Comparison of ENCODE assay signal across 11 mouse cellular contexts in genomic region chr3:22089825-22090224, GRCm38 (mm10). TPM values are rescaled to one million over a fixed set of nuclear protein-coding genes. Genes with fewer than 3 reads are reported as not detected.
DNase-seq lines count a peak whose midpoint lies in the region; ATAC-seq and TF ChIP-seq lines count a peak whose summit lies in the region.
"Had no signal": no experiment of that assay in that cellular context is flagged by ENCODE, and none has a peak within 500 bp of the region (broad histone marks: within the 10 kb centered on the region; RNA-seq: fewer than 3 reads in every experiment).

No protein-coding gene starts in this region.

- peak overlapping the region; percentile 38; the same call in 1 of the 2 replicates for H3K27ac ChIP-seq in heart, embryonic 15.5 days
- 0 out of 2 replicates have a peak overlapping the region, but pooled peaks have one; percentile 47 for H3K27ac ChIP-seq in lung, postnatal 0 days (ENCODE audit: low read length)
- H3K27ac ChIP-seq in stomach, postnatal 0 days (replicated peaks), result peak overlapping the region; percentile 69
- H3K27ac ChIP-seq: liver, embryonic 14.5 days had no signal

- peaks cover 38% of the 10 kb centered on the region for H3K4me1 ChIP-seq in heart, embryonic 15.5 days (replicated peaks)
- H3K4me1 ChIP-seq in lung, postnatal 0 days (ENCODE audit: insufficient read depth, low read depth, low read length), result peaks cover 7% of the 10 kb centered on the region; the same call in 1 of the 2 replicates
- H3K4me1 ChIP-seq in stomach, postnatal 0 days (replicated peaks; ENCODE audit: control insufficient read depth, insufficient read depth), result peaks cover 9% of the 10 kb centered on the region

- intact Hi-C loops in heart, postnatal 14 days (cut with DNase I), result loop anchor here (5.0 kb wide), 1 partner anchor 42 kb away; no protein-coding TSS in a partner anchor

- TF ChIP-seq CTCF in lung, postnatal 0 days (IDR thresholded peaks at IDR 0.05), result no peak
- no peak for TF ChIP-seq CTCF in stomach, postnatal 0 days (IDR thresholded peaks at IDR 0.05; ENCODE audit: low read depth)

- WGBS in heart, embryonic 15.5 days, result 62% methylated on average over 3 of the region's 3 CpGs
- 56% methylated on average over 3 of the region's 3 CpGs for WGBS in lung, postnatal 0 days
- 76% methylated on average over 3 of the region's 3 CpGs for WGBS in stomach, postnatal 0 days

- ATAC-seq in heart, embryonic 15.5 days (replicated peaks; ENCODE audit: insufficient number of reproducible peaks, insufficient read depth, low FRiP score, low read depth), result no peak
- no peak for ATAC-seq in lung, postnatal 0 days
- peak; percentile 63 for ATAC-seq in inflammation-experienced regulatory T-cells, adult 6 months
- no peak for ATAC-seq in stomach, postnatal 0 days (ENCODE audit: low FRiP score, low TSS enrichment)

- TF ChIP-seq EP300 in lung, postnatal 0 days (IDR thresholded peaks at IDR 0.05), result no peak
- TF ChIP-seq EP300 in stomach, postnatal 0 days (optimal IDR thresholded peaks at IDR 0.05), result no peak

- H3K9ac ChIP-seq in heart, embryonic 15.5 days, result no peak overlapping the region
- H3K9ac ChIP-seq in lung, postnatal 0 days (replicated peaks; ENCODE audit: low read depth), result no peak overlapping the region
- H3K9ac ChIP-seq in stomach, postnatal 0 days (ENCODE audit: low read length), result no peak overlapping the region
- H3K9ac ChIP-seq: liver, embryonic 14.5 days had no signal

- H3K4me2 ChIP-seq in heart, embryonic 15.5 days, result no peak overlapping the region
- H3K4me2 ChIP-seq in lung, postnatal 0 days (replicated peaks; ENCODE audit: low read depth, low read length), result no peak overlapping the region
- no peak overlapping the region for H3K4me2 ChIP-seq in stomach, postnatal 0 days (replicated peaks; ENCODE audit: low read depth)

- no peaks in the 10 kb centered on the region for H3K27me3 ChIP-seq in heart, embryonic 15.5 days
- H3K27me3 ChIP-seq in lung, postnatal 0 days (replicated peaks; ENCODE audit: insufficient read depth, low read length), result no peaks in the 10 kb centered on the region
- H3K27me3 ChIP-seq in stomach, postnatal 0 days (ENCODE audit: control insufficient read depth, insufficient read depth, low read length), result no peaks in the 10 kb centered on the region

- no peaks in the 10 kb centered on the region for H3K9me3 ChIP-seq in heart, embryonic 15.5 days (replicated peaks)
- no peaks in the 10 kb centered on the region for H3K9me3 ChIP-seq in lung, postnatal 0 days (ENCODE audit: low read length)
- H3K9me3 ChIP-seq in stomach, postnatal 0 days (ENCODE audit: control insufficient read depth, low read length), result no peaks in the 10 kb centered on the region

- H3K4me3 ChIP-seq in heart, embryonic 15.5 days, result no peak overlapping the region
- no peak overlapping the region for H3K4me3 ChIP-seq in lung, postnatal 0 days (ENCODE audit: low read depth, low read length)
- no peak overlapping the region for H3K4me3 ChIP-seq in stomach, postnatal 0 days (ENCODE audit: low read depth, low read length)

- no peaks in the 10 kb centered on the region for H3K36me3 ChIP-seq in heart, embryonic 15.5 days
- H3K36me3 ChIP-seq in lung, postnatal 0 days (ENCODE audit: insufficient read depth, low read length), result no peaks in the 10 kb centered on the region
- no peaks in the 10 kb centered on the region for H3K36me3 ChIP-seq in stomach, postnatal 0 days (ENCODE audit: control insufficient read depth, insufficient read depth, low read length)

- DNase-seq in heart, postnatal 14 days, result no peak
- DNase-seq in lung, postnatal 0 days (ENCODE audit: low spot score), result no peak
- no peak for DNase-seq in lung, postnatal 4 days
- DNase-seq in stomach, postnatal 0 days (ENCODE audit: low spot score), result no peak
- DNase-seq in natural killer cell, adult 2 months (ENCODE audit: low spot score in 2 of 2), result no peak
- DNase-seq in thymus, postnatal 14 days, result no peak
- DNase-seq: cerebellum, adult 9-11 months; midbrain, embryonic 14.5 days had no signal

RNA-seq across cellular contexts. Expression of gene Tbl1xr1, which starts 13.4 kb away (rescaled TPM):
- polyA plus RNA-seq in heart, embryonic 15.5 days (2015; fragmentation: Nextera tagmentation; extraction: Ambion mirVana), result 10.0 and 13.2 TPM in 2 replicates
- total RNA-seq in heart, postnatal 14 days (2021), result 10 to 100 TPM; 66.3 to 70.0 TPM
- polyA plus RNA-seq in lung, postnatal 0 days (2015; fragmentation: Nextera tagmentation; extraction: Ambion mirVana), result 9.6 and 16.2 TPM in 2 replicates
- polyA plus RNA-seq in inflammation-experienced regulatory T-cells, adult 6 months (2017; shearing (Covaris generic)), result 10 to 100 TPM; 24.4 to 29.1 (median 27.5) TPM
- polyA plus RNA-seq in stomach, postnatal 0 days (2015; fragmentation: Nextera tagmentation; extraction: Ambion mirVana), result 7.5 and 9.6 TPM in 2 replicates
